Mouse (Mus musculus): ENCODE measurements around the gene Helz. TPM values are rescaled to one million over a fixed set of nuclear protein-coding genes. Genes with fewer than 3 reads are reported as not detected.

The Helz gene
- polyA plus RNA-seq, 1 experiment from 2014 or later: 5.6 TPM

DNA sequence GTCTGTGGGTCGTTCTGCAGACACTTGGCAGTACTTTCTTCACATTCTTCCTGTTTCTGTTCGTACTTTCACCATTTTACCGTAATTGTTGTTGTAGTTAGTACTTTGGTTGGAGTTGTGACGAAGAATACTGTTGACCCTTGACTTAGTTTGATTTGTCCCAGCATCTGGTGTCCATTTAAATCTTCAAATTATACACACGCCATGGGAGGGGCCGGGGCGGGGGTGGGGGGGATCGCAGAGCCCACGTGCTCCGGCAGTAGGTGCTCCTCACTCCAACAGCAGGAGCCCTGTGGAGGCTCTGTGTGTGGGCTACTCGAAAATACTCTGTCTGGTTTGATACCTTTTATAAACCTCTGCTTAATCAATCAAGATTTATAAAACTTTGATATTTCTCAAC is 78.0 kb downstream of the Helz start:
- H3K27me3 ChIP-seq: no peaks in the 10 kb centered on the region
- H3K4me2 ChIP-seq: no peak overlapping the region
- ATAC-seq (ENCODE audit: insufficient read depth): no peak
- no peak overlapping the region for H3K9ac ChIP-seq
- WGBS (ENCODE audit: insufficient replicate concordance): 76% methylated on average over 11 of the region's 11 CpGs
- H3K4me3 ChIP-seq (replicated peaks): no peak overlapping the region
- H3K36me3 ChIP-seq (replicated peaks): peaks cover 24% of the 10 kb centered on the region
- H3K4me1 ChIP-seq (replicated peaks): no peaks in the 10 kb centered on the region
- no peak overlapping the region for H3K27ac ChIP-seq (replicated peaks)
- no peaks in the 10 kb centered on the region for H3K9me3 ChIP-seq (replicated peaks)

DNA sequence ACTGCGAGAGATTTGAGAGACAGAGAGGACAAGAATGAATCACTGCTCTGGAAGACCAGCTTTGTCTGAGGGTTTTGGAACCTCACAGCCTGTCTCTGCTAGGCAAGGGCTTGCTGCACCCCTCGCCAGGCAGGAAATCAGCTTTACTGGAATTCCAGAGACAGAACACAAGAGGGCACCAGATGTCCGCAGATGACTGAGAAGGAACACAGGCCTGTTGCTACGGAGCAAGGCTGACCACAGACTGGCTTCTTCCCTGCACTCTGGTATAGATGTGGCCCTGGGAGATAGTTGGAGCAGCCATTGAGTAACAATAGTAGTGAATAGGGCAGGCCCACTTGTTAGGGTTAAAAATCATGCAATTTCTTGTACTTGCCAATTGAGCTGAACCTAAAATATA is 81.8 kb downstream of the Helz start:
- ATAC-seq (ENCODE audit: insufficient read depth): no peak
- WGBS (ENCODE audit: insufficient replicate concordance): 58% methylated on average over 4 of the region's 4 CpGs

DNA sequence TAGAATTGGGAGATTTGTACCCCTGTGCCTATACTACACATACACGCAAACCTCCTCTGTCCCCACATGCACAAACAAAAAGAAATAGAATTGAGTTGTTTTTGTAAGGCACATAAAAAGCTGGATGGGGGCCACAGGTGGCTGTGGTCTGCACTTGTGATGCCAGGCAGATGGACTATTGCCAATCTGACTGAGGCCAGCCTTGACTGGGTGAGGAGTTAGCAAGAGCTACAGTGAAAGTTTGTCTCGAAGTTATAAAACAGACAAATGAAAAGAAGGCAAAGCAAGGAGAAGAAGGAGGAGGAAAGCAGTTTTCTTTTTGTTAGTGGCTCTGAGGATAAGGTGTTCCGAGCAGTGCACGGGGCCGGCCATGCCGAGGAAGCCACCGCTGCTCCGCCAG is 82.2 kb downstream of the Helz start:
- no peaks in the 10 kb centered on the region for H3K4me1 ChIP-seq (replicated peaks)
- H3K4me3 ChIP-seq (replicated peaks): no peak overlapping the region
- no peak overlapping the region for H3K27ac ChIP-seq (replicated peaks)
- no peaks in the 10 kb centered on the region for H3K9me3 ChIP-seq (replicated peaks)
- no peak for ATAC-seq (ENCODE audit: insufficient read depth)
- no peaks in the 10 kb centered on the region for H3K27me3 ChIP-seq
- no peak overlapping the region for H3K4me2 ChIP-seq
- H3K9ac ChIP-seq: no peak overlapping the region
- peaks cover 37% of the 10 kb centered on the region for H3K36me3 ChIP-seq (replicated peaks)
- WGBS (ENCODE audit: insufficient replicate concordance): 82% methylated on average over 8 of the region's 8 CpGs

More for the DNA sequence above, 81.8 kb downstream of the Helz start:
- no peaks in the 10 kb centered on the region for H3K9me3 ChIP-seq (replicated peaks)
- H3K36me3 ChIP-seq (replicated peaks): peaks cover 37% of the 10 kb centered on the region
- H3K27me3 ChIP-seq: no peaks in the 10 kb centered on the region
- H3K4me3 ChIP-seq (replicated peaks): no peak overlapping the region
- H3K9ac ChIP-seq: no peak overlapping the region
- no peak overlapping the region for H3K4me2 ChIP-seq
- no peak overlapping the region for H3K27ac ChIP-seq (replicated peaks)
- no peaks in the 10 kb centered on the region for H3K4me1 ChIP-seq (replicated peaks)

DNA sequence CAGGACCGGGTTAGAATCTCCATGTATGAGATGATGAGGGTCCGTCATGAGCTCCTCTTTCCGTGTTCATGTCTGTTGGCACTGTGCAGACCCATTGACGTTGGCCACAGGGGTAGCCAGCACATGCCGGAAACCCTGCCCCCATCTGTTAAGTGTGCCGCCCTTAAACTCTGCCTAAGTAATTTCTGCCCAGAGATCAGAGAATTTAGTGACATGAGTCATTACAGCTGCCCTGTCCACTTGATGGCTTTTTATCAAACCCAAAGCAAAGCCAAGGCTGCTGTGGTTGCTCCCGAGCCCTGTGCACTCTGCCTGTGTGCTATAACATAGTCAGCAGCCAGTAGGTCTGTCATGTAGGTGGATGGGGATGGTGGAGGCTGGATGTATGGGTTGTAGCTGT is 83.4 kb downstream of the Helz start:
- Histone ChIP-seq H3K4me1 (replicated peaks) (no peaks in the 10 kb centered on the region), H3K4me2 (no peak overlapping the region), H3K9me3 (replicated peaks) (no peaks in the 10 kb centered on the region), H3K36me3 (replicated peaks) (peaks cover 46% of the 10 kb centered on the region), H3K27ac (replicated peaks) (no peak overlapping the region), H3K27me3 (no peaks in the 10 kb centered on the region), H3K9ac (no peak overlapping the region), H3K4me3 (replicated peaks) (no peak overlapping the region)
- no peak for ATAC-seq (ENCODE audit: insufficient read depth)
- WGBS (ENCODE audit: insufficient replicate concordance): 76% methylated on average over 7 of the region's 7 CpGs

DNA sequence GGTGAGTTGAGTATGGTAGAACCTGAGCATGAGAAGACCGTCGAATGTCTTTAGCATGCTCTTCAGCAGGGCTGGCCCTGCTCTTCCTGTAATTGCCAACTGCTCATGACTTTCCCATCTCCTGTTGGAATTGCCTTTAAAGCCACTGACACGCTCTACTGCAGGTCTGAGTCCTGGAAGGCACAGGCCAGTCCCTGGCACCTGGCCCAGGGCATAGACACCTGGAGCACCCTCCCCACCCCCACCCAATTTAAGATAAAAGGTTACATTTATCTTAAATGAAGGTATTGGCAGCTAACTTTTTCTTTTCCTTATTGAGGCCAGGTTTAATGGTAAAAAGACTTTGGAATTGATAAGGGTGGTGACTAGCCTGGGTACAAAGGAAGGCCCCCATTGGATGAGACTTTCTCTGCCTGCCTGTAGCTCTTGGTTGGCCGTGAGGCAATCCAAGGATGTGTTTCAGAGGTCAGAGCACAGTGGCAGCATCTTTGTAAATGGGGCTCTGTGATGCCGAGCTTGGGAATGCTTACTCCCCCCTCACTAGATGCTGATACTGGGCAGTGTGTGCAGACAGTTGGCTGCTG is 85.9 kb downstream of the Helz start:
- ATAC-seq (ENCODE audit: insufficient read depth): no peak
- no peak overlapping the region for H3K4me2 ChIP-seq
- peaks cover 58% of the 10 kb centered on the region for H3K36me3 ChIP-seq (replicated peaks)
- no peak overlapping the region for H3K4me3 ChIP-seq (replicated peaks)
- no peaks in the 10 kb centered on the region for H3K4me1 ChIP-seq (replicated peaks)
- H3K9me3 ChIP-seq (replicated peaks): no peaks in the 10 kb centered on the region
- no peaks in the 10 kb centered on the region for H3K27me3 ChIP-seq
- no peak overlapping the region for H3K9ac ChIP-seq
- 80% methylated on average over 5 of the region's 5 CpGs for WGBS (ENCODE audit: insufficient replicate concordance)
- no peak overlapping the region for H3K27ac ChIP-seq (replicated peaks)

DNA sequence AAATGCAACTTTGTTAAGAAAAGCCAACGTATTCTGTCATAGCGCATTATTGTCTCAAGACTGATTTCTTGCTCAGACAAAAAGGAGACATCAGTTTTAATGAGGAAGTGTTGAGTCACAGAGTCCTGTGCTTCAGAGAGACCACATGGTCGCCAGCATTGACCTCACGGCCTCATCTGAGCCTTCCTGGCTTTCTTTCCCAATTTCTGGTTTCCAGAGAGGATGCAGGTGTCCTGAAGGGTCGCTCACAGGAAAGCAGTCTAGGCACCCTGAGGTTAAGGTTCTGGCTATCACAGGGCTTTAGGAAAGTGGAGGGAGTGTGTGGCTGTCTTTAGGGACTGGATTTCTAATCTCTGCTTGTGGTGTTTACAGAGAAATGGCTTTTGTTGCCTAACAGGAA is 90.4 kb downstream of the Helz start:
- Histone ChIP-seq H3K27ac (replicated peaks) (no peak overlapping the region), H3K9ac (no peak overlapping the region), H3K9me3 (replicated peaks) (no peaks in the 10 kb centered on the region), H3K27me3 (no peaks in the 10 kb centered on the region), H3K36me3 (replicated peaks) (peaks cover 47% of the 10 kb centered on the region), H3K4me1 (replicated peaks) (no peaks in the 10 kb centered on the region), H3K4me3 (replicated peaks) (no peak overlapping the region), H3K4me2 (no peak overlapping the region)
- WGBS (ENCODE audit: insufficient replicate concordance): 65% methylated on average over 5 of the region's 5 CpGs
- ATAC-seq (ENCODE audit: insufficient read depth): no peak

DNA sequence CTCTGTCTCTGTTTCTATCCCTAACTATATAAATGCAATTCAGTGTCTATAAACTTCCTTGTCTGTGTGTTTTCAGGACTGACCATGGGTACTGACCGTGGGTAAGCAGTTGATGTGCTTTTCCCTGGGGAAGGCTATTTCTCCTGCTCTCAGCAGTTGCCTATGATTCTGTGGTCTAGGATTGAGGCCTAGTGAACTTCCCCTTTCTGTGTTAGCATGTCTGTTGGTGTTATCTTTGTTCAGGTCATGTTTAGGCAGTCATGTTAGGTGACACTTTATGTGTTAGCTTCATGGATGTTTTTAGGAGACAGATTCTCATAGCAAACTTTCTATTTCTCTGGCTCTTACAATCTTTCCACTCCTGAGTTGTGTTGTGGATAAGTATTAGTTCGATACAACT is 91.9 kb downstream of the Helz start:
- no peaks in the 10 kb centered on the region for H3K9me3 ChIP-seq (replicated peaks)
- ATAC-seq (ENCODE audit: insufficient read depth): no peak
- H3K4me3 ChIP-seq (replicated peaks): no peak overlapping the region
- H3K4me2 ChIP-seq: no peak overlapping the region
- H3K27me3 ChIP-seq: no peaks in the 10 kb centered on the region
- H3K36me3 ChIP-seq (replicated peaks): peaks cover 50% of the 10 kb centered on the region
- H3K9ac ChIP-seq: no peak overlapping the region
- 66% methylated on average over 2 of the region's 2 CpGs for WGBS (ENCODE audit: insufficient replicate concordance)
- no peaks in the 10 kb centered on the region for H3K4me1 ChIP-seq (replicated peaks)
- no peak overlapping the region for H3K27ac ChIP-seq (replicated peaks)

DNA sequence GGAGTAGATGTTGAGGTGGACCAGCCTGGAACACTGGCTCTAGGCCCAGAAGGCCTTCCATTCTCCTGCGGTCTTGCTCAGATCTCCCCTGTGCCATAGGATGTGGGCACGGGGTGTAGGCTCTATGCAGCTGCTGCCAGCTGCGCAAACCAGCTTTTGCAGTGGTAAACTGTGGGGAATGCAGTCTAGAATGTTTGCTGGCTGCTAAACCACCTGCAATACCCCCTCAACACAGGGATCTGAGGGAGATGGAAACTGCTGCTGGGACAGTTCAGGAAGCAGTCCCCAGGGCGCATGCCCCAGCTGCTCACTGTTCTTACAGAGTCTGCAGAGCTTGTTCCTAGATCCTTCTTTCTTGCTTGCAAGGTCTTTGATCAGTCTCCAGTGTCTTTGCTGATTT is 96.7 kb downstream of the Helz start:
- no peak overlapping the region for H3K9ac ChIP-seq
- H3K27me3 ChIP-seq: no peaks in the 10 kb centered on the region
- no peaks in the 10 kb centered on the region for H3K9me3 ChIP-seq (replicated peaks)
- H3K4me2 ChIP-seq: no peak overlapping the region
- H3K36me3 ChIP-seq (replicated peaks): peaks cover 51% of the 10 kb centered on the region
- H3K4me1 ChIP-seq (replicated peaks): no peaks in the 10 kb centered on the region
- WGBS (ENCODE audit: insufficient replicate concordance): 83% methylated on average over 4 of the region's 4 CpGs
- no peak overlapping the region for H3K4me3 ChIP-seq (replicated peaks)
- ATAC-seq (ENCODE audit: insufficient read depth): no peak
- no peak overlapping the region for H3K27ac ChIP-seq (replicated peaks)

DNA sequence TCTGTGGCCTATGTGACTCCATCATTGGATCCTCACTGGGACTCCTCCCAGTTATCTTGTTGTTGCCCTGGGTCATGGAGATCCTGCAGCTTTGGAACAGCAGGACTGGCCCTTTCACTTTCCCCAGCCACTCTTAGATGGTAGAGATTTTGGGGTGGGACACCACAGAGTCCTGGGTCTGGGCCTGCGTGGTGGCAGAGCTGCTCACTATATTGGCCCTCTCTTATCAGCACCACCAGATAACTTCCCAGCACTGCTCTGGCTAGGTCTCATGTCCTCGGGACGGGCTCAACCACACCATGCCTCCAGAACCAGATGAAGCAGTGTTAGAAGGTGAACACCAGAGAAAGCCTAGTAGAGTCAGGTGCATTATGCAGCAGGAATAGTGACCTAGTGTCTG is 99.6 kb downstream of the Helz start:
- Histone ChIP-seq H3K36me3 (replicated peaks) (peaks cover 63% of the 10 kb centered on the region), H3K9ac (no peak overlapping the region), H3K4me2 (no peak overlapping the region), H3K27ac (replicated peaks) (no peak overlapping the region), H3K9me3 (replicated peaks) (no peaks in the 10 kb centered on the region), H3K4me1 (replicated peaks) (no peaks in the 10 kb centered on the region), H3K4me3 (replicated peaks) (no peak overlapping the region), H3K27me3 (no peaks in the 10 kb centered on the region)
- ATAC-seq (ENCODE audit: insufficient read depth): 0 out of 2 replicates have a peak, but pooled peaks have one; percentile 37
- 28% methylated on average over 3 of the region's 3 CpGs for WGBS (ENCODE audit: insufficient replicate concordance)

DNA sequence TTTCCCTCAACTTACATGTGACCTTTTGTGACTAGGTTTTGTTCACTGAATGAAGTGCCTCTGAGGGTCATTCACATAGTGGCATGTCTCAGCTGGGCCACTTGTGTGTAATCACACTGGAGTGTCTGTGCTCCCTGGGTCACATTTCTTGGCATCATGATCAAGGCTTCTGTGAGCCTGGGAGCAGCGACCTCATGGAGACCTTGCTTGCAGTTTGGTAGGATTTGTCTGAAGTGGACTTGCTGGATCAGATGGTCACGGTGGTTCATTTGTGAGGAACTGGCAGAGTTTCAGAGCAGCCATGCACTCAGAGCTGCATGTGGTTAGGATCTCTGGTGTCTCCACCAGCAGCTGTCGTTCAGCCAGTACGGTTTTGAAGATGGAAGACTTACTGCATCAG is 100.9 kb downstream of the Helz start:
- peaks cover 67% of the 10 kb centered on the region for H3K36me3 ChIP-seq (replicated peaks)

DNA sequence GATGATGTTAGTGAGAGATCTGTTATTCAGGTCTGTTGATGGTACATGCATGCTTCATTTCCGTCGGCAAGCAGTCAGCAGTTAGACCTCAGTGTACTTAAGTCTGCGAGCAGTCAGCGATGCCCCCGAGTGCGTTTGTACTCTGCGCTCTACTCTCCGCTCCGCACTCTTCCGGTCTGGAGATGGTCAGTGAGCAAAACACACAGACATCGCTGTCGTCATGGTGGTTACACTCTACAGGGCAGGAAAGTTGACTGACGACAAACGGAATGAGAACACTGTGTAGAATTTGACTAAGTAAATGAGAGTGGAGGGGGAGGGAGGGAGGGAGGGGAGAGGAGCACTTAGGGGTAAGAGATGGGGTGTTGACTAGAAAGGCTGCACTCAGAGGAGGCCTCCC is 101.7 kb downstream of the Helz start:
- H3K4me3 ChIP-seq (replicated peaks): no peak overlapping the region
- H3K4me1 ChIP-seq (replicated peaks): no peaks in the 10 kb centered on the region
- H3K36me3 ChIP-seq (replicated peaks): peaks cover 60% of the 10 kb centered on the region
- no peak overlapping the region for H3K4me2 ChIP-seq
- H3K27me3 ChIP-seq: no peaks in the 10 kb centered on the region
- no peaks in the 10 kb centered on the region for H3K9me3 ChIP-seq (replicated peaks)
- no peak for ATAC-seq (ENCODE audit: insufficient read depth)
- WGBS (ENCODE audit: insufficient replicate concordance): 86% methylated on average over 14 of the region's 14 CpGs
- H3K27ac ChIP-seq (replicated peaks): no peak overlapping the region
- H3K9ac ChIP-seq: no peak overlapping the region

More for the DNA sequence above, 100.9 kb downstream of the Helz start:
- no peak overlapping the region for H3K4me2 ChIP-seq
- no peaks in the 10 kb centered on the region for H3K4me1 ChIP-seq (replicated peaks)
- H3K9me3 ChIP-seq (replicated peaks): no peaks in the 10 kb centered on the region
- H3K27me3 ChIP-seq: no peaks in the 10 kb centered on the region
- H3K4me3 ChIP-seq (replicated peaks): no peak overlapping the region
- no peak overlapping the region for H3K9ac ChIP-seq
- no peak for ATAC-seq (ENCODE audit: insufficient read depth)
- H3K27ac ChIP-seq (replicated peaks): no peak overlapping the region
- 78% methylated on average over 4 of the region's 4 CpGs for WGBS (ENCODE audit: insufficient replicate concordance)

DNA sequence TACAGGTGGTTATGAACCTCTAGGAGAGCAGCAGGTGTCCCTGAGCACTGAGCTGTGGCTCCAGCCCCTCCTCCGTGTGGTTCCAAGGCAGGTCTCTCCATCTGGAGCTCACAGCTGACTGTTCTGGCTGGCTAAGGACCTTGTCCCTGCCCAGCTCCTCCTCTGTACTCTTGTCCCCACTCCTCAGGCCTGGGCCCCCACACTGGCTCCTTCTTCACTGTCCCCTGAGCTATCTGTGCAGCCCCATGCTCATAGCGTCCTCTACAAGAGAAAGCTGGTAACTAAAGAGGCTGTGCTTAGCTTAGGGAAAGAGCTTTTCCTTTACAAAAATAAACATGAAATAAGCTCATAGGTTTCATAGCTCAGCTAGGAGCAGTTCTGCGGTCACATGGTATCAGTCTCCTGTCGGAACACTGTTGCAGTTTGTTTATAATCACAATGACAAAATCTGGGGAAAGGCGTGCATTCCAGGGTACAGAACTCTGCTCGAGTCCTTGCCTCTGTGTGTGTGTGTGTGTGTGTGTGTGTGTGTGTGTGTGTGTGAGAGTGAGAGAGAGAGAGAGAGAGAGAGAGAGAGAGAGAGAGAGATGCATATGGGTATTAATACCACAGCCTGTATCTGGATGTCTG is 102.8 kb downstream of the Helz start:
- peaks cover 63% of the 10 kb centered on the region for H3K36me3 ChIP-seq (replicated peaks)
- no peaks in the 10 kb centered on the region for H3K27me3 ChIP-seq
- H3K4me3 ChIP-seq (replicated peaks): no peak overlapping the region
- H3K4me1 ChIP-seq (replicated peaks): no peaks in the 10 kb centered on the region
- no peak overlapping the region for H3K9ac ChIP-seq
- WGBS (ENCODE audit: insufficient replicate concordance): 70% methylated on average over 6 of the region's 6 CpGs
- no peak overlapping the region for H3K27ac ChIP-seq (replicated peaks)
- no peak for ATAC-seq (ENCODE audit: insufficient read depth)
- no peak overlapping the region for H3K4me2 ChIP-seq
- H3K9me3 ChIP-seq (replicated peaks): no peaks in the 10 kb centered on the region
